Mouse (Mus musculus): ENCODE data around the gene Gins1.

DNA sequence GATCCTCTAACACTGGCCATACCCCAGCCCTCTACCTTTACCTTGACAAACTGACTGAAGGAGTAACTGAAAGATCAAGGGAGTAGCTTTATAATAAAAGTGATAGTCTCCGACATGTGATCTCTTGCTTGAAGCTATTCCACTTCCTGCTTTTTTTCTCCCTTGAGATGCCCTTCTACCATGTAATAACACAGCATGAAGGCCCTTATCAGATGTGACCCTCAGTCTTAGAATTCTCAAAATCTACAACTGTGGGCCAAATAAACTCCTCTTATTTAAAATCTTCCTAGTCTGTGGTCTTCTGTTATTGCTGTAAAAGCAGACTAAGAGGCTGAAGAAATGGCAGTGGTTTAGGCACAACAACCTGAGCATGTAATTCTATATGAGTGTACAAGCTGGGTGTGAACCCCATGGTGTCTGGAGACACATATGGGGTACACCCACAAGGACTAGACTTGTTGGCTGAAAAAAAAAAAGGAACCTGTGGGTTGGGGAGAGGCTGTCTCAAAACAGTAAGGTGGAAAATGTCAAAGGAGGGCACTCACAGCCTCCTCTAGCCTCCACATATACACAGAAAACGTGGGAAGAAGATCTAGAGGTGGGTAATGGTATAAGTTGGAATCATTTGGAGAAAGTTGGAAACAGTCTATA is 10.5 kb upstream of the Gins1 start:
- no peak for TF ChIP-seq CTCF (IDR thresholded peaks at IDR 0.05; ENCODE audit: control insufficient read depth, insufficient read depth, insufficient replicate concordance, low read depth, low read length)
- TF ChIP-seq POLR2A (IDR thresholded peaks at IDR 0.05; ENCODE audit: control insufficient read depth, low read depth, low read length) = no peak

Measured in testis, adult 2 months (tissue).